Mouse (Mus musculus): ENCODE measurements around the gene Nfatc3. TPM values are rescaled to one million over a fixed set of nuclear protein-coding genes. Genes with fewer than 3 reads are reported as not detected.

The Nfatc3 gene
- polyA plus RNA-seq, 1 experiment from 2014 or later = 6.9 TPM

DNA sequence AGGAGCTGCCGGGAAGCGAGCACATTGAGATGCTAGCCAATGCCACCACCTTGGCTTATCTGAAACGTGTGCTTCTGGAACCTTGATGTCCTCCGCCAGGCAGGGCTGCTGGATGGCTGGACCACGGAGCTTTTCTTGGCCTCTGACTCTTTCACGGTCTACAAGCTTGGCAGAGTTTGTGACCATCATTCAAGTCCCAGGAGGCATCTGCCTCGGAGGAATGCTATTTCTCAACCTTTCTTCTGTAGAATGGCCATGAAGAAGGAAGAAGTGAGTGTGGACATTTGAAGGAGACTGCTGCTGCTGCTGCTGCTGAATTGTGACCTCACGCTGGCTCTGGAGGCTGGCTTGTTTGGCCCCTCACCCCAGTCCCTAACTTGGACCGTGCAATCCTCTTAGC is 104.6 kb downstream of the Nfatc3 start:
- no peak overlapping the region for H3K9ac ChIP-seq (ENCODE audit: low read length)
- DNase-seq (ENCODE audit: low spot score) = no peak
- no peaks in the 10 kb centered on the region for H3K9me3 ChIP-seq (ENCODE audit: control insufficient read depth, low read length)
- no peaks in the 10 kb centered on the region for H3K4me1 ChIP-seq (replicated peaks; ENCODE audit: control insufficient read depth, insufficient read depth, low read length)
- ATAC-seq (replicated peaks; ENCODE audit: low FRiP score, low TSS enrichment, low read depth) = no peak
- H3K27ac ChIP-seq (ENCODE audit: low read depth) = no peak overlapping the region
- WGBS = 89% methylated on average over 9 of the region's 9 CpGs
- no peak overlapping the region for H3K4me2 ChIP-seq (ENCODE audit: low read length)
- H3K27me3 ChIP-seq (replicated peaks; ENCODE audit: control insufficient read depth, insufficient read depth, low read length) = no peaks in the 10 kb centered on the region
- no peak overlapping the region for H3K4me3 ChIP-seq (ENCODE audit: low read depth, low read length)
- peaks cover 45% of the 10 kb centered on the region for H3K36me3 ChIP-seq (ENCODE audit: control insufficient read depth, insufficient read depth, low read length)

DNA sequence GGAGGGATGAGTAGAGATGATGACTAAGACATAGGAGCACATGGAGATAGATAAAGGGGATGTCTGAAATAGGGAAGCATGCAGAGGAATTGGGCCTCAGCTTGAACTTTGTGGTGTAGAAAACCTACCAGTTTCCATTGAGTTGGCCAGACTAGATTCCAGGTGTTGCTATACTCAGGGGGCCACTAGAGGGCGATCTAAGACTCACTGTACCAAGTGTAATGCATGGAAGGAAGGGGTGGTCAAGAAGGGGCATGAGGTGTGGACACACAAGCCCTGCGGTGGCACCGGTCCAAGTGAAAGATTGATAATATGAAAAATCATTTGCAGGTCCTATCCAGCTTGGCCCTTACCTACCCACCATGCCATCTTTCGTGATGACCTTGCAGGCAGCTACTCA is 106.8 kb downstream of the Nfatc3 start:
- H3K9me3 ChIP-seq (ENCODE audit: control insufficient read depth, low read length) = no peaks in the 10 kb centered on the region
- H3K9ac ChIP-seq (ENCODE audit: low read length) = no peak overlapping the region
- no peak overlapping the region for H3K27ac ChIP-seq (ENCODE audit: low read depth)
- DNase-seq (ENCODE audit: low spot score) = peak; percentile 86
- no peaks in the 10 kb centered on the region for H3K27me3 ChIP-seq (replicated peaks; ENCODE audit: control insufficient read depth, insufficient read depth, low read length)
- H3K4me1 ChIP-seq (replicated peaks; ENCODE audit: control insufficient read depth, insufficient read depth, low read length) = peaks cover 4% of the 10 kb centered on the region; the same call in 1 of the 2 replicates
- no peak for ATAC-seq (replicated peaks; ENCODE audit: low FRiP score, low TSS enrichment, low read depth)
- 50% methylated on average over 4 of the region's 4 CpGs for WGBS
- no peak overlapping the region for H3K4me2 ChIP-seq (ENCODE audit: low read length)
- H3K4me3 ChIP-seq (ENCODE audit: low read depth, low read length) = no peak overlapping the region
- H3K36me3 ChIP-seq (ENCODE audit: control insufficient read depth, insufficient read depth, low read length) = peaks cover 41% of the 10 kb centered on the region

DNA sequence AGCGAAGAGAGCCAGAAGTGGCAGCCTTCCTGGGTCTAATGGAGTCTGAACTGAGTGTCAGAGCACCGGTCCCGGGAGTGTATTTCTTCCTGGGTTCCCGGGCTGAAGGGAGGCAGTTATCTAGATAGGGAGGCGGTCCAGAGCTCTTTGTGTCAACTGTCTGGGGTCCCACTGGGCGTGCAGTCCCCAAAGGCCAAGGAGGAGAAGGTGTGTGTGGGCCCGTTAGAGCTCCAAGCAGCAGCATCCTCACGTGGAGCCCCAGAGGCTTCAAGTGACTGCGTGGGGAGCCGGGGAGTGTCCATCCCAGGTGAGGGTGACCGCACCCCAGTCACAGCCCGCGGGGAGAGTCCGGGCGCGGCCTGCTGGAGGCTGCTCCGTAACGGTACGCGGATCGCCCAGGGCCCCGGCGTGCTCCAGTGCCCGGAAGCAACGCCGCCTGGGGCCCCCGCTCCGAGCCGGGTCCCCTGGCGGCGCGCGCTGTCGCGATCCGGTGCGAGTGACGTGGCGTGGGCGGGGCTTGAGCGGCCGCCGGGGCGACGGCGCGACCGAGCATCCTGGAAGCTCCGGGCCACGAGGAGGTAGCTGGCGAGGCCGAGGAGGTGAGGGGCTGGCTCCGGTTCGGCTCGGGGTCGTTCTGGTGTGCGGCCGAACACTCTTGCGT is 109.8 kb downstream of the Nfatc3 start, which contains the start of gene Slc7a6:
Gene Slc7a6, plus strand, starts transcription at position 502 of the 661 bp plus-strand sequence.
- H3K36me3 ChIP-seq (ENCODE audit: control insufficient read depth, insufficient read depth, low read length) = peaks cover 12% of the 10 kb centered on the region
- peak; percentile 89 for DNase-seq (ENCODE audit: low spot score)
- peak; percentile 87 for ATAC-seq (replicated peaks; ENCODE audit: low FRiP score, low TSS enrichment, low read depth)
- no peaks in the 10 kb centered on the region for H3K9me3 ChIP-seq (ENCODE audit: control insufficient read depth, low read length)
- no peaks in the 10 kb centered on the region for H3K27me3 ChIP-seq (replicated peaks; ENCODE audit: control insufficient read depth, insufficient read depth, low read length)
- peak within 1 kb of the TSS; percentile 64 for H3K9ac ChIP-seq (ENCODE audit: low read length)
- under 1% methylated on average over 52 of the region's 59 CpGs for WGBS
- H3K4me3 ChIP-seq (ENCODE audit: low read depth, low read length) = peak within 1 kb of the TSS; percentile 58
- peaks cover 4% of the 10 kb centered on the region; the same call in 1 of the 2 replicates for H3K4me1 ChIP-seq (replicated peaks; ENCODE audit: control insufficient read depth, insufficient read depth, low read length)
- peak within 1 kb of the TSS; percentile 93 for H3K4me2 ChIP-seq (ENCODE audit: low read length)
- H3K27ac ChIP-seq (ENCODE audit: low read depth) = peak within 1 kb of the TSS; percentile 69

DNA sequence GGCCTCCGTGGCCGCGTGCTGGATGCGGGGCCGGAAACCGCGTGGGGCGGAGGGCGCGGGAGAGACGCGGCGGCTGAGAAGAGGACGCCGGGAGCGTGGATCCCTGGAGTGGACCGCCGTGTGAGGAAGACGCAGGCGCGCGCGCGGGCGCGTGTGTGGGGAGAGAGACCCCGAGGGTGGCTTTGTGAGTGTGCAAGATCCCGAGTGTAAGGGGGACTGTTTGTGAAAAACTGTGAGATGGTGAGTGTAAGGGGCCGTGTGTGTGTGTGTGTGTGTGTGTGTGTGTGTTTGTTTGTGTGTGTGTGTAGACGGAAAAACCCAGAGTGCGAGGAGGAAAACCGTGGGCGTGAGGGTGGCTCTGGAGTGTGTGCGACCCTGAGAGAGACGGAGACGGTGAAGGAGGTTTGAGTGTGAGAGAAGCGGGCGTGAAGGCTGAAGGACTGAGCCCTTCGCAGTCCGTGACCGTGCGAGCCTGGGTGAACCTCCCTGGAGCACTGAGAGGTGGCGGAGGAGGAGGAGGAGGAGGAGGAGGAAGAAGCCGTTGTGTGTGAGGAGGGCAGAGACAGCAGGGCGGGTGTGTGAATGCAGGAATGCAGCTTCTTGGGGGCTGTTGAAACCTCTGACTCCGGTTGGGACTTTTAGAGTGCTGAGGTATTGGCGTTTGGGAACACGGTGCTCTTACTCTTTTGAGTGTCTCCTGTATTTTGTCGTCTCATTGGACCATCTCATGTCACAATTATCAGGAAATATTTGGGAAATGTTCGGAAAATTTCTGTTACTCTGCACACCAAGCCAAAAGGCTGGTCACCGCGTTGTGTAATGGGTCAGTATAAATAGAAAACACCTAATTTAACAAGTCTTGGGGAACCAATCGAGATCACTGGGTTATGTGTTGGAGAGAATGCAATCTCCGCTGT is 110.6 kb downstream of the Nfatc3 start:
- ATAC-seq (replicated peaks; ENCODE audit: low FRiP score, low TSS enrichment, low read depth) (peak; percentile 57), DNase-seq (ENCODE audit: low spot score) (peak; percentile 74)
- no peaks in the 10 kb centered on the region for H3K27me3 ChIP-seq (replicated peaks; ENCODE audit: control insufficient read depth, insufficient read depth, low read length)
- no peaks in the 10 kb centered on the region for H3K9me3 ChIP-seq (ENCODE audit: control insufficient read depth, low read length)
- under 1% methylated on average over 54 of the region's 54 CpGs for WGBS
- H3K4me3 ChIP-seq (ENCODE audit: low read depth, low read length) = peak overlapping the region; percentile 58
- peak overlapping the region; percentile 64 for H3K9ac ChIP-seq (ENCODE audit: low read length)
- H3K36me3 ChIP-seq (ENCODE audit: control insufficient read depth, insufficient read depth, low read length) = 0 out of 2 replicates have a peak, but pooled peaks cover 4% of the 10 kb centered on the region
- H3K27ac ChIP-seq (ENCODE audit: low read depth) = peak overlapping the region; percentile 69
- peak overlapping the region; percentile 93 for H3K4me2 ChIP-seq (ENCODE audit: low read length)
- H3K4me1 ChIP-seq (replicated peaks; ENCODE audit: control insufficient read depth, insufficient read depth, low read length) = peaks cover 4% of the 10 kb centered on the region; the same call in 1 of the 2 replicates

DNA sequence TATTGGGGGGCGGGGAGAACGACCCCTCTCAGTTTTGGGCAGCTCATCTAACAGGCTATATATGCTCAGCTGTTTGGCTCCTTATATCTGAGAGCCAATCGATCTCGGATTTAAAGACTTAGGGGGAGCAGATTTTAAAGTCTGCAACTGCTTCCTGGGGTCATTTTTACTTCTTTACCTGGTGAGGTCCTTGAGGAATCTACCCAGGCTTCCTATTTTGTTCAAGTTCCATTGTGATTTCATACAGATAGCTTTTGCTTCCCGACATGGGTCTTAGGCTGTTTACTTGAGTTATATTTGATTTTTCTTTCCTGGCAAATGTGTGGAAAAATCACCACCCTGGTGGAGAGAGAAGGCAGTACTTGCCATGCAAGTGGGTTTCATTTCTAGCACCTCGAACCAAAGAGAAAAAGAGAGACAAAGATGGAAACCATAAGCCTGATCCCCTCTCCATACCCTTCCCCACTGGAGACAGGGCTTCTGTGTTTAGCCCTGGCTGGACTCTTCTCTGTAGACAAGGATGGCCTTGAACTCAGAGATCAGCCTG is 111.4 kb downstream of the Nfatc3 start:
- Histone ChIP-seq H3K36me3 (ENCODE audit: control insufficient read depth, insufficient read depth, low read length) (no peaks in the 10 kb centered on the region), H3K27me3 (replicated peaks; ENCODE audit: control insufficient read depth, insufficient read depth, low read length) (no peaks in the 10 kb centered on the region), H3K4me2 (ENCODE audit: low read length) (peak overlapping the region; percentile 93), H3K9me3 (ENCODE audit: control insufficient read depth, low read length) (no peaks in the 10 kb centered on the region), H3K4me3 (ENCODE audit: low read depth, low read length) (peak overlapping the region; percentile 58), H3K9ac (ENCODE audit: low read length) (peak overlapping the region; percentile 64; the same call in 1 of the 2 replicates), H3K4me1 (replicated peaks; ENCODE audit: control insufficient read depth, insufficient read depth, low read length) (peaks cover 4% of the 10 kb centered on the region; the same call in 1 of the 2 replicates), H3K27ac (ENCODE audit: low read depth) (no peak overlapping the region)
- 34% methylated on average over 6 of the region's 6 CpGs for WGBS
- ATAC-seq (replicated peaks; ENCODE audit: low FRiP score, low TSS enrichment, low read depth) (no peak), DNase-seq (ENCODE audit: low spot score) (no peak)

DNA sequence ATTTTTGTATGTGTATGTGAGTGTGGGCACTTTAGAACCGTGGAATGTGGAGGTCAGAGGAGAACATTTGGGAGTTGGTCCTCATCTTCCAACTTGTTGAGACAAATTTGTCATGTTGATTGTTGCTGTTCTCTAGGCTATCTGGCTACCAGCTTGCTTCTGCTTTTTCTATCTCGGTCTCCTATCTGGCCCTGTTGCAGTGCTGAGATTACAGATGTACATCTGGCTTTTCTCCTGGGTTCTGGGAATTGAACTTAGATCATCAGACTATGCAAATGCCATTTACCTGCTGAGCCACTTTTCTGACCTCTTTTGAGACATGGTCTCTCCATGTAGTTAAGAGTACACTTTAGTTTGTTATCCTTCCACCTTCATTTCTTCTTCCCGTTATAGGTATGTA is 114.9 kb downstream of the Nfatc3 start:
- Histone ChIP-seq H3K9me3 (ENCODE audit: control insufficient read depth, low read length) (no peaks in the 10 kb centered on the region), H3K4me2 (ENCODE audit: low read length) (no peak overlapping the region), H3K4me1 (replicated peaks; ENCODE audit: control insufficient read depth, insufficient read depth, low read length) (peaks cover 23% of the 10 kb centered on the region), H3K27ac (ENCODE audit: low read depth) (no peak overlapping the region), H3K36me3 (ENCODE audit: control insufficient read depth, insufficient read depth, low read length) (no peaks in the 10 kb centered on the region), H3K27me3 (replicated peaks; ENCODE audit: control insufficient read depth, insufficient read depth, low read length) (no peaks in the 10 kb centered on the region), H3K9ac (ENCODE audit: low read length) (no peak overlapping the region), H3K4me3 (ENCODE audit: low read depth, low read length) (no peak overlapping the region)
- WGBS = 84% methylated on average over 3 of the region's 3 CpGs
- DNase-seq (ENCODE audit: low spot score) = no peak
- no peak for ATAC-seq (replicated peaks; ENCODE audit: low FRiP score, low TSS enrichment, low read depth)

DNA sequence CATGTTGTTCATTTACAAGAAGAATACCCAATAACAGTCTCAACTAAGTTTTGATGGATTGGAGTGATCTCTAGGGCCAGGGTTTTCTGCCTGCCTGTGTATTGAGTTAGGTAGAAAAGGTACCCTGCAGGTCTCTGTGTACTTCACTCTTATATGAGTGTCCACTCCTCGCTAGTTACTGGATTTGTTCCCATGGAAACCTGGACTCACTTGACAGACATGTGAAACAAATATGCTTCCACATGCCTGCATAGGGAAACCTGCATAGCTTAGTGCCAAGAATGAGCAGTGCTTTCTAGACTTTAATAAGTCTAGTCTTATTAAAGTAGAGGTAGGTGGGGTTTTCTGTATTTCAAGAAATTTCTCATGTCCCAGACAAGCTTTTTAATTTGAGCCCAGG is 118.3 kb downstream of the Nfatc3 start:
- Histone ChIP-seq H3K27me3 (replicated peaks; ENCODE audit: control insufficient read depth, insufficient read depth, low read length) (no peaks in the 10 kb centered on the region), H3K9me3 (ENCODE audit: control insufficient read depth, low read length) (no peaks in the 10 kb centered on the region), H3K4me3 (ENCODE audit: low read depth, low read length) (no peak overlapping the region), H3K4me2 (ENCODE audit: low read length) (no peak overlapping the region), H3K4me1 (replicated peaks; ENCODE audit: control insufficient read depth, insufficient read depth, low read length) (peaks cover 22% of the 10 kb centered on the region), H3K27ac (ENCODE audit: low read depth) (no peak overlapping the region), H3K9ac (ENCODE audit: low read length) (no peak overlapping the region), H3K36me3 (ENCODE audit: control insufficient read depth, insufficient read depth, low read length) (no peaks in the 10 kb centered on the region)
- no peak for ATAC-seq (replicated peaks; ENCODE audit: low FRiP score, low TSS enrichment, low read depth)
- WGBS = 31% methylated on average over 1 of the region's 1 CpGs
- DNase-seq (ENCODE audit: low spot score) = no peak

DNA sequence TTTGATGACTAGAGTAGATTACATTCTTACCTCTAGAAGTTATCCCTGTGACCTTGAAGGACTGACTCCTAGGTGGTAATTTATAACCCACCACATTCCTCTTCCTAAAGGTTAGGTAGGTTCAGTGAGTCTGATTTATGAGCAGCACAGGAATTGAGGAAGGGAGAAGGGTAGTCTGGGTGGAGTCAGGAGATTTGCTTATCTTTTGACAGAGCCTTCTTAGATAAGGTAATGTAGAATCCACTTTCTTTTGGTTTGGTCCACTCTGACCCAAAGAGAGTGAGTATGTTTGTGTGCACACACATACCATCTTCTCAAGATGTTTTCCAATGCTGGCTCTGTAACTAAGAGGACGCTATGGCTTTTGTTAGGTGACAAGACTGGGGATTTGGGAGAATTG is 119.0 kb downstream of the Nfatc3 start:
- ATAC-seq (replicated peaks; ENCODE audit: low FRiP score, low TSS enrichment, low read depth) = no peak
- no peaks in the 10 kb centered on the region for H3K9me3 ChIP-seq (ENCODE audit: control insufficient read depth, low read length)
- H3K27ac ChIP-seq (ENCODE audit: low read depth) = no peak overlapping the region
- H3K9ac ChIP-seq (ENCODE audit: low read length) = no peak overlapping the region
- H3K4me1 ChIP-seq (replicated peaks; ENCODE audit: control insufficient read depth, insufficient read depth, low read length) = peaks cover 22% of the 10 kb centered on the region
- H3K4me2 ChIP-seq (ENCODE audit: low read length) = no peak overlapping the region
- 35% methylated on average over 1 of the region's 1 CpGs for WGBS
- H3K4me3 ChIP-seq (ENCODE audit: low read depth, low read length) = no peak overlapping the region
- no peaks in the 10 kb centered on the region for H3K27me3 ChIP-seq (replicated peaks; ENCODE audit: control insufficient read depth, insufficient read depth, low read length)
- peaks cover 4% of the 10 kb centered on the region; the same call in 1 of the 2 replicates for H3K36me3 ChIP-seq (ENCODE audit: control insufficient read depth, insufficient read depth, low read length)
- DNase-seq (ENCODE audit: low spot score) = no peak
